Mouse (Mus musculus) CH12.LX (cell line): ENCODE measurements around the gene Btbd2. TPM values are rescaled to one million over a fixed set of nuclear protein-coding genes. Genes with fewer than 3 reads are reported as not detected.
A peak's percentile ranks its signal among the peaks of the same experiment; 100 is the strongest.

Experiments used
- DNase-seq: peaks from one replicate; pipeline ENCODE4 v3.0.0-alpha.2; 2013; ENCODE audit errors: extremely low read depth
- H3K27ac ChIP-seq: 2 replicates; pipeline ENCODE4 v1.5.1; 2012; ENCODE audit warnings: low read depth, mild to moderate bottlenecking, control low read depth, moderate library complexity; ENCODE audit not compliant: insufficient read depth
- H3K27me3 ChIP-seq: replicated peaks from 2 replicates; pipeline ENCODE3; 2012; ENCODE audit warnings: inconsistent platforms
- H3K36me3 ChIP-seq, 2 experiments: replicated peaks in 1 of 2; 2 replicates each; pipeline versions ENCODE3 to v1.6.1; 2012; ENCODE audit warnings: inconsistent platforms in 1 of 2, low read length in 1 of 2, mild to moderate bottlenecking in 1 of 2, mixed read lengths in 1 of 2, moderate library complexity in 1 of 2; ENCODE audit not compliant: control insufficient read depth in 1 of 2, insufficient read depth in 1 of 2
- H3K4me1 ChIP-seq, 2 experiments: 2 replicates each; pipeline ENCODE4 v1.6.1; 2012; ENCODE audit warnings: inconsistent platforms in 1 of 2, moderate library complexity in 1 of 2; ENCODE audit not compliant: insufficient read depth in 2 of 2, control insufficient read depth in 1 of 2
- H3K4me2 ChIP-seq: 2 replicates; pipeline ENCODE4 v1.6.1; 2012; ENCODE audit warnings: low read depth, mild to moderate bottlenecking, control low read depth; ENCODE audit not compliant: poor library complexity, insufficient read depth, severe bottlenecking
- H3K4me3 ChIP-seq, 3 experiments: fragments of 150-350 bp in 1 of 3; sonication (generic) in 1 of 3; replicated peaks in 1 of 3; 2 replicates each; pipeline versions ENCODE3 to v1.5.1; 2011 to 2012; ENCODE audit warnings: low read depth in 2 of 3, low read length in 2 of 3, mild to moderate bottlenecking in 2 of 3, moderate library complexity in 2 of 3, control low read depth in 1 of 3, improper control_type of control experiment in 1 of 3, inconsistent platforms in 1 of 3, mixed read lengths in 1 of 3; ENCODE audit not compliant: poor library complexity in 1 of 3
- H3K79me2 ChIP-seq: replicated peaks from 2 replicates; pipeline ENCODE4 v1.6.1; 2012; ENCODE audit warnings: mild to moderate bottlenecking, moderate library complexity; ENCODE audit not compliant: control insufficient read depth, poor library complexity, insufficient read depth, severe bottlenecking; ENCODE audit errors: extremely low read depth
- H3K9ac ChIP-seq: 2 replicates; pipeline ENCODE4 v1.6.1; 2012; ENCODE audit warnings: low read depth, mild to moderate bottlenecking, control low read depth, moderate library complexity; ENCODE audit not compliant: insufficient read depth
- H3K9me3 ChIP-seq: replicated peaks from 2 replicates; pipeline ENCODE3; 2012; ENCODE audit warnings: low read length, inconsistent platforms, mixed read lengths
- BHLHE40 ChIP-seq: IDR thresholded peaks from 2 replicates; pipeline ENCODE4 v1.6.1; 2011; ENCODE audit warnings: mild to moderate bottlenecking, low read depth, low read length, improper control_type of control experiment
- CHD1 ChIP-seq: IDR thresholded peaks from 2 replicates; pipeline ENCODE4 v1.6.1; 2012; ENCODE audit warnings: low read depth, low read length, improper control_type of control experiment, inconsistent platforms
- CTCF ChIP-seq, 2 experiments: IDR thresholded peaks in 1 of 2; conservative IDR thresholded peaks in 1 of 2; 2 replicates each; pipeline ENCODE4 v1.5.1; 2011 to 2012; ENCODE audit warnings: low read depth in 2 of 2, low read length in 2 of 2, improper control_type of control experiment in 1 of 2, inconsistent platforms in 1 of 2, mild to moderate bottlenecking in 1 of 2, moderate library complexity in 1 of 2
- E2F4 ChIP-seq: IDR thresholded peaks from 2 replicates; pipeline ENCODE4 v1.6.1; 2011; ENCODE audit warnings: low read depth, low read length, improper control_type of control experiment; ENCODE audit not compliant: insufficient replicate concordance
- EP300 ChIP-seq: IDR thresholded peaks from 2 replicates; pipeline ENCODE4 v1.6.1; 2011; ENCODE audit warnings: low read length, improper control_type of control experiment
- HCFC1 ChIP-seq: IDR thresholded peaks from 2 replicates; pipeline ENCODE4 v1.6.1; 2012; ENCODE audit warnings: low read depth, mild to moderate bottlenecking, inconsistent platforms, low read length, improper control_type of control experiment
- JUND ChIP-seq: conservative IDR thresholded peaks from 2 replicates; pipeline ENCODE4 v1.6.1; 2011; ENCODE audit warnings: low read depth, low read length, improper control_type of control experiment
- KAT2A ChIP-seq: IDR thresholded peaks from 2 replicates; pipeline ENCODE4 v1.6.1; 2012; ENCODE audit warnings: low read length, improper control_type of control experiment, inconsistent platforms; ENCODE audit not compliant: insufficient replicate concordance
- MAFK ChIP-seq: IDR thresholded peaks from 2 replicates; pipeline ENCODE4 v1.6.1; 2011; ENCODE audit warnings: low read length, improper control_type of control experiment; ENCODE audit not compliant: insufficient replicate concordance
- MEF2A ChIP-seq: IDR thresholded peaks from 2 replicates; pipeline ENCODE4 v1.6.1; 2014; ENCODE audit warnings: low read depth, mild to moderate bottlenecking, inconsistent platforms, low read length, improper control_type of control experiment, borderline replicate concordance
- MYC ChIP-seq: IDR thresholded peaks from 2 replicates; pipeline ENCODE4 v1.6.1; 2011; ENCODE audit warnings: low read depth, mild to moderate bottlenecking, improper control_type of control experiment, low read length
- PAX5 ChIP-seq: IDR thresholded peaks from 2 replicates; pipeline ENCODE4 v1.6.1; 2012; ENCODE audit warnings: low read length, inconsistent platforms, mixed read lengths
- POLR2A ChIP-seq: IDR thresholded peaks from 2 replicates; pipeline ENCODE4 v1.6.1; 2011; ENCODE audit warnings: low read depth, mild to moderate bottlenecking, improper control_type of control experiment, low read length
- POLR2AphosphoS2 ChIP-seq: IDR thresholded peaks from 2 replicates; pipeline ENCODE4 v1.6.1; 2011; ENCODE audit warnings: low read depth, low read length, improper control_type of control experiment
- RAD21 ChIP-seq: IDR thresholded peaks from 2 replicates; pipeline ENCODE4 v1.6.1; 2011; ENCODE audit warnings: low read depth, mild to moderate bottlenecking, low read length, improper control_type of control experiment, moderate library complexity
- RCOR1 ChIP-seq: conservative IDR thresholded peaks from 2 replicates; pipeline ENCODE4 v1.6.1; 2012; ENCODE audit warnings: low read depth, mild to moderate bottlenecking, inconsistent platforms, low read length, improper control_type of control experiment
- SMC3 ChIP-seq: IDR thresholded peaks from 2 replicates; pipeline ENCODE4 v1.6.1; 2011; ENCODE audit warnings: low read depth, low read length, improper control_type of control experiment
- TBP ChIP-seq: conservative IDR thresholded peaks from 2 replicates; pipeline ENCODE4 v1.6.1; 2011; ENCODE audit warnings: low read depth, low read length, improper control_type of control experiment
- USF2 ChIP-seq: conservative IDR thresholded peaks from 2 replicates; pipeline ENCODE4 v1.6.1; 2011; ENCODE audit warnings: low read depth, low read length, improper control_type of control experiment
- ZC3H11A ChIP-seq: IDR thresholded peaks from 2 replicates; pipeline ENCODE4 v1.6.1; 2012; ENCODE audit warnings: low read depth, mild to moderate bottlenecking, inconsistent platforms, low read length, improper control_type of control experiment
- ZKSCAN1 ChIP-seq: IDR thresholded peaks from 2 replicates; pipeline ENCODE4 v1.6.1; 2012; ENCODE audit warnings: low read depth, inconsistent platforms, low read length, improper control_type of control experiment, borderline replicate concordance
- ZNF384 ChIP-seq: IDR thresholded peaks from 2 replicates; pipeline ENCODE4 v1.6.1; 2012; ENCODE audit warnings: low read depth, low read length, improper control_type of control experiment, inconsistent platforms
- dilution Hi-C: fragments of 300-500 bp; cut with MboI; formaldehyde crosslinking; loops from 2 replicates; pipeline ENCODE4 v1.14.3; 2020; ENCODE audit warnings: low sequenced_read_pairs; ENCODE audit not compliant: extremely low pct_unique_long_range_greater_than_20kb, extremely low pct_ligation_motif_present
- in situ Hi-C: fragments of 300-500 bp; cut with MboI; formaldehyde crosslinking; loops from 3 replicates; pipeline ENCODE4 v1.14.3; 2019; ENCODE audit warnings: low sequenced_read_pairs, low pct_ligation_motif_present, low pct_unique_long_range_greater_than_20kb, mixed read lengths
- polyA plus RNA-seq: library from polyadenylated mRNA; unstranded; fragments of >175 nt; gene quantifications from 2 replicates; pipeline ENCODE4 v1.2.1, GENCODE M21; 2012; ENCODE audit warnings: low read depth; ENCODE audit not compliant: insufficient read length
- total RNA-seq, 2 experiments: library from RNA; depleted of rRNA; stranded (reverse); fragments of 300-350 nt in 1 of 2; fragments of >200 nt in 1 of 2; gene quantifications; 2 replicates each; pipeline ENCODE4 v1.2.3; 2012 to 2014

The Btbd2 gene
- total and polyA plus RNA-seq, 3 experiments: 11.1 to 26.2 (median 19.4) TPM

DNA sequence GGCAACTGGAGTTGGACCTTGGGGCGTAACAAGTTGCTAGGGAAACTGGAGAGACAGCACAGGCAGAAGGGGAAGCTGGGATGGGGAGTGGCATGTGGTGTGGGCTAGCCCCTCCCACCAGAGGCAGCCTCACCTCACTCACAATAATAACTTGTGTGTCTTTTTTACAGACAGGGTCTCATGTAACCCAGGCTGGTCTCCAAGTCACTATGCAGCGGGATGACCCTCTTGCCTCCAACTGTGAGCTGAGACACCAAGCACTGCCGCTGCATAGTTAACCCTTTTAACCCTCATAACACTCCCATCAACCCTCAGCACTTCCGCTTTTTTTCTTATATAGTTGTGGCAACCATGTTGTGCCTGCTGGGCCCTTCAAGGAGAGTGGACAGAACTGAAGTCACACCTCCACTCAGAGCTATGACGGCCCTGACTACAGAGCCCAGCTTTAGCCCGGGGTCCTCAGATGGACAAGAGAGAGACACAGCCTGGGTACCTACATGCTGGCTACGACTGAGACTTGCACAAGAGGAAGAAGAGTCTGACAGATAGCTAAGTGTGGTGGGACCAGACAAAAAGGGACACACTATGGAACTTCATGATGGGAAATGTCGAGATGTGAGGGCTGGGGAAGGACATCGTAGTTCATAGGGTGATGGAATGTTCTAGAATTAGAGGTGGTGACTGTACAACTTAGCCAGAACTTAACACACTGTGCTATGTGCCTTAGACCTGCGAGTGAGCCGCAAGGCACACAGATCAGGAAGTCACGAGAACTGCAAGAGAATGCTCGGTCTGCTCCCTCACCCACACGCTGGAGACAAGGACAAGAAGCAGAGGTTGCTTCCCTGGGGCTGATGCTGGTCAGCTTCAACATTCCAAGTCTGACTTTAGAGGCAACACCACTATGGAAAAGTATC lies 35.6 kb upstream of the Btbd2 start (continued):
- TF ChIP-seq JUND: 0 out of 2 replicates have a peak, but pooled peaks have one; percentile 13
- TF ChIP-seq CHD1: peak; percentile 30; the same call in 1 of the 2 replicates
- TF ChIP-seq MAFK: no peak
- TF ChIP-seq EP300: no peak
- TF ChIP-seq KAT2A: no peak
- TF ChIP-seq MEF2A: peak; percentile 31; the same call in 1 of the 2 replicates
- TF ChIP-seq ZC3H11A: no peak
- peak; percentile 72 for TF ChIP-seq ZNF384
- no peak for TF ChIP-seq PAX5
- no peak for TF ChIP-seq USF2
- peak; percentile 58 for TF ChIP-seq HCFC1
- peak; percentile 45 for TF ChIP-seq POLR2A
- TF ChIP-seq CTCF (conservative IDR thresholded peaks at IDR 0.05 in 1 of 2, IDR thresholded peaks at IDR 0.05 in 1 of 2; ENCODE audit: low read depth in 2 of 2, low read length in 2 of 2): no peak

- DNase-seq: no peak
- no peak overlapping the region for H3K4me3 ChIP-seq
- no peak overlapping the region for H3K27ac ChIP-seq
- in situ Hi-C loops: loop anchor here (5.0 to 25.0 kb wide), 2 partner anchors 111 to 251 kb away; partner anchors contain the start of genes Klf16 and Tcf3
- H3K9ac ChIP-seq: no peak overlapping the region
- TF ChIP-seq SMC3 (peak; percentile 68), PAX5 (no peak), E2F4 (no peak), POLR2AphosphoS2 (no peak), RCOR1 (no peak), BHLHE40 (no peak), CTCF (conservative IDR thresholded peaks at IDR 0.05 in 1 of 2, IDR thresholded peaks at IDR 0.05 in 1 of 2; ENCODE audit: low read depth in 2 of 2, low read length in 2 of 2) (peak; percentile 23 to 72; a peak in 2 of 4 replicates), EP300 (no peak), RAD21 (peak; percentile 72), MEF2A (no peak), TBP (no peak), USF2 (no peak), ZKSCAN1 (no peak), MAFK (no peak), HCFC1 (no peak), MYC (no peak)
- H3K27me3 ChIP-seq: no peaks in the 10 kb centered on the region
- H3K4me1 ChIP-seq: peaks cover 21 to 58% of the 10 kb centered on the region in 2 experiments
- H3K36me3 ChIP-seq: peaks cover 51 to 84% of the 10 kb centered on the region in 2 experiments
- H3K9me3 ChIP-seq: no peaks in the 10 kb centered on the region
- no peak overlapping the region for H3K4me2 ChIP-seq
- peaks cover under 1% of the 10 kb centered on the region; the same call in 1 of the 2 replicates for H3K79me2 ChIP-seq
- dilution Hi-C loops: no loop called here
Observed at GRCm38 (mm10) chr10:80687850-80688249, 31.0 kb upstream of the Btbd2 start.
